Mouse (Mus musculus) cerebellum, postnatal 25 days (tissue): ENCODE data around the gene Klhl22.

Source experiments
- DNase-seq, 2 experiments: peaks; one replicate each; pipeline ENCODE4 v3.0.0; 2021; ENCODE audit warnings: mixed read lengths in 2 of 2

Gene Klhl22

DNA sequence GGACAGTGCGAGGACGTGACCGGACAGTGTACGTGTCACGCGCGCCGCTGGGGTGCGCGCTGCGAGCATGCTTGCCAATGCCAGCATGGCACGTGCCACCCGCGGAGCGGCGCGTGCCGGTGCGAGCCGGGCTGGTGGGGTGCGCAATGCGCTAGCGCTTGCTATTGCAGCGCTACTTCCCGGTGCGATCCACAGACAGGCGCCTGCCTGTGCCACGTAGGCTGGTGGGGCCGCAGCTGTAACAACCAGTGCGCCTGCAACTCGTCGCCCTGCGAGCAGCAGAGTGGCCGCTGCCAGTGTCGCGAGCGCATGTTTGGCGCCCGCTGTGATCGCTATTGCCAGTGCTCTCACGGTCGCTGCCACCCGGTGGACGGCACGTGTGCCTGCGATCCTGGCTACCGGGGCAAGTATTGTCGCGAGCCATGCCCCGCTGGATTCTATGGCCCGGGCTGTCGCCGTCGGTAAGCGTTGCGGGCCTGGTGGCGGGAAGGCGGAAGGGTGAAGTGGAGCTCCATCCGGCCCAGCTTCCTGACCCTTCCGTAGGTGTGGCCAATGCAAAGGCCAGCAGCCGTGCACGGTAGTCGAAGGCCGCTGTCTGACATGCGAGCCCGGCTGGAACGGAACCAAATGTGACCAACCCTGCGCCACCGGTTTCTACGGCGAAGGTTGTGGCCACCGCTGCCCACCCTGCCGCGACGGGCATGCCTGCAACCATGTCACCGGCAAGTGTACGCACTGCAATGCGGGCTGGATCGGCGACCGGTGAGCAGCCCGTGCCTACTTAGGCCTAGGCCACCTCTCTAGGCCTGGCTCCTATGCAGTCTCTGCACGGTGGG lies 43.6 kb downstream of the Klhl22 start:
- peak; percentile 43 to 64 for DNase-seq

DNA sequence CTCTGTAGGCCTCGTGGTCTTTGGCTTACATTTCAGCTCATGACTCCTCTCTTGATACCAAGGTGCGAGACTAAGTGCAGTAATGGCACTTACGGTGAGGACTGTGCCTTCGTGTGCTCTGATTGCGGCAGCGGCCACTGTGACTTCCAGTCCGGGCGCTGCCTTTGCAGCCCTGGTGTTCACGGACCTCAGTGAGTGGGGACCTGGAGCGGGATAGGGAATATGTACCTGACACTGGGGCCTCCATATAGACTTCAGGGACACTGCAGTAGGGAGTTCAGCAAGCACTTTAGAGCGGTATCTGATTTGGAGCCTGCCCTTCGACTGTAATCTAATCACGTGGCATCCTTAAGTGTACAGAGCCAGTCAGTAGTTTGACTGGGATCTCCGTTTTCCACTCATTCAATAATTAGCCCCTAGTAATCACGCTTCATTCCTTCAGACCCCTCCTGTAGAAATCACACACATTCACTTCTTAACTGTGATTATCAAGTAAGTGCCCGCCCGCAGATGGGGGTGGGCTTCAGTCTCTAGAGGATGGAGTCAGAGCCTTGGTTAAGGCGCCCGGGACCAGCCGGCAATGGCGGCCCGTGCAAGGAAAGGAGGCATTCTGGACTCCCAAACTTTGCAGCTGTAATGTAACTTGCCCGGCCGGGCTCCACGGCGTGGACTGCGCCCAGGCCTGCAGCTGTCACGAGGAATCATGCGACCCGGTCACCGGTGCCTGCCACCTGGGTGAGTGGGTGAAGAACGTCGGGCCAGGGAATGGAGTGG lies 44.4 kb downstream of the Klhl22 start:
- DNase-seq: peak in 1 of 2 experiments; percentile 35

DNA sequence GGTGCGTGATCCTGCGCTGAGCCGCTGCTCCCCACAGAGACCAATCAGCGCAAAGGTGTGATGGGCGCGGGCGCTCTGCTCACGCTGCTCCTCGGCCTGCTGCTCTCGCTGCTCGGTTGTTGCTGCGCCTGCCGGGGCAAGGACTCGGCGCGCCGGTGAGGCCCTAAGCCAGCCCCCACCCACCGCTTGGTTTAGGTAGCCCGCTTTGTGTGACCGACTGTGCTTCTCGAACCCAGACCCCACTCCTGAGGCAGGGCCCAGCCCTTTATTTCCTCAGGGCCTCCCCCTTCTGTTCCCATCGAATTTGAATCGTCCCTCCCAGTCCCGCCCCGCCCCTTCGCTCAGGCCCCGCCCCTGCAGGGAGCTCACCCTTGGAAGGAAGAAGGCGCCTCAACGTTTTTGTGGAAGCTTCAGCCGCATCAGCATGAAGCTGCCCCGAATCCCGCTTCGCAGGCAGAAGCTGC lies 45.1 kb downstream of the Klhl22 start:
- peak in 1 of 2 experiments; percentile 47 for DNase-seq

DNA sequence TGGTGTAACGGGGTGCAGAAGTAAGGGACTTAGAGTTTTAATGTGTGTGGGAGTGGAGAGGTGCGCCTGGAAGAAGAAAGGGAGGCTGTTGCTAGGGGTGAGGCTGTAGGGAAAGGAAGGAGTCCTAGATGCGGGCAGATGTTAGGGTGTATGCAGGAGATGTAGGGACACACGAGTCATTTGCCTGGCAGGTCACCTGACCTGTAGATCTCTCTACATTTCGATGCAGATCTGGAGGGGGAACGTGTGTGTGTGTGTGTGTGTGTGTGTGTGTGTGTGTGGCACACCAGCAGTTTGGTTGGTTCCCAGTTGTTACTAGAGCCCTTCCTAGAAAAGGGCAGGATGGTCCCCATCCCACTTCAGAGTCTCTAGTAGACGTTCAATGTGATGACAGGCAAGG lies 45.6 kb downstream of the Klhl22 start:
- DNase-seq: no peak

DNA sequence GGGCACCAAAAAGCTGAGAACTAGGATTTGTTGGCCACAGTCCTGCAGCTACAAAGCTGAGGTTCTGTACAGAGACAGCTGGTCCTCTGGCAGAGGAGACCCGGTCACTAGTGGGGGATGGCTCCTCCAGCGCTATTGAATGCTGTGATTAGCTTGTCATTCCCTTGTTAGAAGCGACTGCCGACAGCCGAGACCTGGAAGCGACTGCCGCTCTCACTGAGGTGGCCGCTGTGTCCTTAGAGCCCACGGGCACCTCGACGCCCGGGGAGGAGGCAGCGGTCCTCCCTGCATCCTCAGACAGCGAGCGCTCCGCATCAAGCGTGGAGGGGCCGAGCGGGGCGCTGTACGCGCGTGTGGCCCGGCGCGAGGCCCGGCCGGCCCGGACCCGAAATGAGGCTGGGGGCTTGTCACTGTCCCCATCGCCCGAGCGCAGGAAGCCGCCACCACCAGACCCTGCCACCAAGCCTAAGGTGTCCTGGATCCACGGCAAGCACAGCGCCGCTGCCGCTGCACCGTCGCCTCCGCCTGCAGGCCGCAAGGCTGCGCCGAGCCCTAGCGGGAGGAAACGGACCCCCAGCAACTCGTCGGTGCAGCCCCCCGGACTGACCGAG lies 47.3 kb downstream of the Klhl22 start:
- DNase-seq: peak; percentile 57 to 74

DNA sequence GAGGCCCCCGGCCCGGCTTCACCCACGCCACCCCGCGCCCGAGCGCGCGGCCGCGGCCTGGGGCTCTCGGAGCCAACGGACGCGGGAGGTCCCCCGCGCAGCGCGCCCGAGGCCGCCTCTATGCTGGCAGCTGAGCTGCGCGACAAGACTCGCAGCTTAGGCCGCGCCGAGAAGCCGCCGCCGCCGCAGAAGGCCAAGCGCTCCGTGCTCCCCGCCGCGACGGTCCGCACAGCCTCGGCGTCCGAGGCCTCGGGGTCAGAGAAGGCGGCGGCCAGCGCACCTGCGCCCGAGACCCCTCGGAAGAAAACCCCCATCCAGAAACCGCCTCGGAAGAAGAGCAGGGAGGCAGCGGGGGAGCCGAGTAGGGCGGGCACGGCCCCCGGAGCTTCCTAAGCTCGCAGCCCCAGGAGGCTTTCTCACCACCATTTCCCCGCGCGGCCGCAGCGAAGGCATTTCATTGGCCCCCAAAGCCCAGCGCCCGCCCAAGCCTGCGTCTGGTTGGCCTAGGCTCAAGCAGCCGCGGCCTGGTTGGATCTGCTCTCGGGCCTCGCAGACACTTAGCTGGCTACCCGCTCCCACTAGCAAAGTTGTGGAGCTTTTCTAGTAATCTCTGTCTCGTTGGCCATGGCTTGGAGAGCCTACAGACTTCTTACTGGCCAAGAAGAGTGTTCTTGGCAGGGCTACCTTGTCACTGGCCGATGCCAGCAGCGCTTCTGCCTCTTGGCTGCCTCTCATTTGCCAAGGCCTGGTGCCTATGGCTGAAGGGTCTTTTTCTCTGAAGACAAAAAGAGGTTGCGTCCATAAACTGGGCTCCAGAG lies 48.0 kb downstream of the Klhl22 start:
- DNase-seq: peak; percentile 88 to 93

DNA sequence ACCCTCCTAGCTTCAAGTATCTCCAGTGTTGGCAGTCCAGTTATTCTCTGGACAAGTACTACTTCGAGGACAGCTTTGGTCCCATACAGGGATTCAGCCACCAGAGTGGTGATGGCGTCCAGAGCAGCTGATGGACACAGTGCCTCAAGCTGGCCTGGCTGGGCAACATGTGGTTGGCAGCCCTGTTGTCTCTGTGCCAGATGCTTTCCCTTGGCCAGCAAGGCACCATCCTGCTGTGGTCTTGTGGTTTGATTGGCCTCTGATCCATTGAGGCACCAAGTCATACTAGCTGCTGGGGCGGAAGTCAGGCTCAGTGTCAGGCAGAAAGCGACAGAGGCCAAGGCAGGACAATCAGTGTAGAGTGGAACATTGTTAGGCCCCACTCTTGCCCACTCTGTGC lies 49.7 kb downstream of the Klhl22 start:
- no peak for DNase-seq

DNA sequence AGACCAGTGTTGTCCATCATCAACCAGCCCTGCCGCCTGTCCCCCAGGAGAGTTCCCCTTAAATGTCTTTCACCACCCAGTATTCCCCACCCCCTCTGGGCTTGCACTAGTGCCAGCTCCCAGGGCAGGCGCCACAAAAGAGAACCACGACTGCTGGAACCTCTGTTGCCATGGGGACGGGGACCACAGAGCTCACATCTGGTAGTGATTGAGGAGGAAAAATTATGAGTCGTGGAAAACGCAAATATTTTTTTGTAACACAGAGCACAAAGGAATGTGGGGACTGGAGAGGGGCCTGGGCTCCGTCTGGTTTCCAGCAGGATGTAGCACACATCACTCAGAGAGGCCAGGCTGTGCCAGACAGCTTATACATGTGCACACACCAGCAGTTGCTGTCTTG lies 50.3 kb downstream of the Klhl22 start:
- DNase-seq: no peak

DNA sequence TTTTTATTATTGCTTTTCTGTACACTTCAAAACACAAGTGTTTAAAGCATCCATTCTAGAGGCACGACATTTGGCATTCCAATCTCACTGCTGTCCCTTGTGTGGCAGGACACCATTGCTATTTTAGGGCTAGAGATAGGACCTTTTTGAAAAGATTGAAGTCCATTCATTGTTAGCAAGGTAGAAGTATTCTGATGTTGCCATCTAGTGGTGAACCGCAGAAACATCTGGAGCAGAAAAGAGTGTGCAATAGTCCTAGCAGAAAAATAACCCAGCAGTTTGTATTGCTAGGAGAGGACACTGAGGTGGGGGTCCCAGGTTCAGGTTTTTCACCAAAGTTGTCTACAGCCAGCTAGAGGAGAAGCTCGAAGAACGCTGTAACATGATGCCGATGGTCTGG lies 52.7 kb downstream of the Klhl22 start:
- peak in 1 of 2 experiments; percentile 48 for DNase-seq

DNA sequence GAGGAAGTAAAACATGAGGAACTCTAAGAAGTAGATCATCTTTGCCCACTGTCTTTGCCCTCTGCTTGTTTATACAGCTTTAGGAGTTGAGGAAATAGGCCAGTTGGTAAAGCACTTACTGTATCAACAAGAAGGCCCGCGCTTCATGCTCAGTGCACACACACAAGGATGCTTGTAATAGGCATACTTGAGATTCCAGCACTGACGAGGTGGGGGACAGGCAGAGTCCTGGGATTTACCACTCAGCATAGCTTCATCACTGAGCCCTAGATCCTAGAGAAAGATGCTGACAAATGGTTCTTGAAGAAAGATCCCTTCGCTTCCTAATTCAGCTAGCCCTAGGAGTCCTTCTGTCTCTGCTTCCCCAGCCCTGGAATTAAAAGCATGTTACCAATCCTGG lies 53.8 kb downstream of the Klhl22 start:
- DNase-seq: no peak

DNA sequence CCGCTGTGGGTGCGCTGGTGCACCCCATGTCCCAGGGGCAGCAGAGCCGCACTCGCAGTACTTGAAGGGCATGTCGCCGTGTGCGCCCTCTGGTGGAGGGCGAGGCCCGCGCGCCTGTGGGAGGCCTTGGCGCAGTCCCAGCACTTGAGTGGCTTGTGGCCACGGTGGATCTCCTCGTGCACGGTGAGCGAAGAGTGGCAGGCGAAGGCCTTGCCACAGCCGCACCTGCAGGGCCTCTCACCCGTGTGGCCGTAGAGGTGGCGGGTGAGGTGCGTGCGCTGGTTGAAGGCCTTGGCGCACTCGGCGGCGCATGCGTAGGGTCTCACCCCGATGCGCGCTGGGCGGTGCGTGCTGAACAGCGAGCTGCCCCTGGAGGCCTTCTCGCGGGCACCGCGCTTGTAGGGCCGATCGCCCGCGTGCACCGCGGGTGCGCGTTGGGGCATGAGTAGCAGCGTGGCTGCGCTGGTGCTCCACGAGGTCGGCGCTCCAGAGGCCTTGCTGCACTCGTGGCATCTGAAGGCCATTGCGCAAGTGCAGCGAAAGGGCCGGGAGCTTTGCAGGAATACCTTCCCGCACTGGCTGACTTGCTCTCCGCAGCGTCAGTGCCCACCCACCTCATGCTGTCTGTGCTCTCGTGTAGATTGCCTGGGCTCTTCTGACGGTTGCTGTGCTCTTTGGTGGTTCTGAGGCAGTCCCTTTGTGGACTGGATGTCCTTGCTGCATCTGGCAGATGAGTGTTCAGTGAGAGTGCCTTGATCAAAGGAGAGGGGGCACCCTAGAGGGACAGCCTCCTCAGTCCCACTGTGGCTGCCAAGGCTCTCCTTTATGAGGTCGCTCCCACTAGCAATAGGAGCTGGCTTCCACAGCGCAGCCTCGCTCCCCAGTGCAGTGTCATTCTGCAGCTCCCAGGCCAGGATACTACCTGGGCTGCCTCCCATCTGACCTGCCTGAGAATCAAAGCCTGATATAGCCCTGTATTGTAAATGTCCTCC lies 56.3 kb downstream of the Klhl22 start:
- DNase-seq: peak; percentile 67 to 80

DNA sequence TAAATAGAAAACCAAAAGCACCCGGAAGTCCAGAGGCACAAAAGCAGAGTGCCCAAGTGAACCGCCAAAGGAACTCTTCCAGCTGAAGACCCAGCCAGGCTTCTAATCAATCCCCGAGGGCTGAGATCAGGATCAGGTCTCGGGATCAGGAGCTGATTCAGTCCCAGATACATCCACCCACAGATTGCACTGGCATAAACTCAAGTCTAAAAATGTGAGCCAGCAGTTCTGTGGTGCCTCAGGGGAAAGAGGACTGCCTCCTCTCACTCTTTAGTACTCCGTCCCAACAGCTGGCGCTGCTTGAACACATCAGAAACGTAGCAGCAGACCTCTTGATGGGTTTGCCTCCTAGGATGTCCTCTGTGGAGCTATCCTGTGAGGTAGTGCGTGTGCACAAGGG lies 57.1 kb downstream of the Klhl22 start:
- no peak for DNase-seq

DNA sequence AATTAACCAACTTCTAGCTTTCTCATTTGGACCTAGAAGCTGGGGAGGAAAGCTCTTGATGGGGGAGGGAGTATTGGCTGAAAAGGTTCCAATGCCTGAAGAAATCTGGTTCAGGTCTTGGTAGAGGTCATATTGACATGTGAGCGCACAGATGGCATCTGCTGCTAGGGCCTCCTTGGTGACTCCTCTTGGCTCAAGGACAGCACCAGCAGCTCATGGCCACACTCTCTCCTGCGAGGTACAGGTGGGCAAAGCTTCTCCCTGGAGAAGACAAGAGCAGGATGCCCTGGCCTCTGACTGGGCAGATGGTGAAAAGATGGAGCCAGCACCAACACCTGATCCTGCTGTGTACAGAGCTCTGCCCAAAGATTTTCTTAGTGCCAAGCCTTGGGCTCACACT lies 67.1 kb downstream of the Klhl22 start:
- DNase-seq: peak; percentile 71 to 76

DNA sequence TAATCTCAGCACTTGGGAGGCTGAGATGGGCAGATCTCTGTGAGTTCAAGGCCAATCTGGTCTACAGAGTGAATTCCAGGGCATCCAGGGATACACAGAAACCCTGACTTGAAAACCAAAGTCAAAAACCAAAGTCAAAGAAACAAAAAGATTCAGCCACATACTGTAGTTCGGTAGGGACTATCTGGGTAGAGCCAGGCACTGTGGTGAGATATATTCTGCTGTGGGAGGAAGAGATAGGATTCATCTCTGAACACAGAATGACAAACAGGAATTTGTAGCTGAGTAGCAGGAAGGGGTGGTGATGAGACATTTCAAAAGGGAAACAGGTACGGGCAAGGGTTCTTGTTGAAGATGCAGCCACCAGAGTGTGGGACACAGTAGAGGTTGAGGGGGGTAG lies 68.8 kb downstream of the Klhl22 start:
- DNase-seq: no peak

DNA sequence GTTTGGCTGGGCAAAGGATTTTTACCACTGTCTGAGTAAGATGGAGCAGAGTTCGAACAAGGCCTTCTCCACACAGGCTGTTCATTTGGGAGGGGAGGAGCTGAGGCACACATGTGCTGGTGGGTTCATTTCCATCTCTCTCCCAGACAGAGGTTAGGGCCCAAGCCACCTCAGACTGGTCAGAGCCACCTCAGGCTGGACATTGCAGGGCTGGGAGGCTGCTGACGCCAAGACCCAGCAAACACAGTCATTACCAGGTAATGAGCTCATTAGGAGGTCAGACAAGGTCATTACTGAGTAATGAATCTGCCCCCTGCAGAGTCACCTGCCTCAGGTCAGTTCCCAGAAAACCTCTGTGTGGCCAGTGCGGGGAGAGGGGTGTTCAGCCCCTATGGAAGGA lies 69.4 kb downstream of the Klhl22 start:
- DNase-seq: no peak

DNA sequence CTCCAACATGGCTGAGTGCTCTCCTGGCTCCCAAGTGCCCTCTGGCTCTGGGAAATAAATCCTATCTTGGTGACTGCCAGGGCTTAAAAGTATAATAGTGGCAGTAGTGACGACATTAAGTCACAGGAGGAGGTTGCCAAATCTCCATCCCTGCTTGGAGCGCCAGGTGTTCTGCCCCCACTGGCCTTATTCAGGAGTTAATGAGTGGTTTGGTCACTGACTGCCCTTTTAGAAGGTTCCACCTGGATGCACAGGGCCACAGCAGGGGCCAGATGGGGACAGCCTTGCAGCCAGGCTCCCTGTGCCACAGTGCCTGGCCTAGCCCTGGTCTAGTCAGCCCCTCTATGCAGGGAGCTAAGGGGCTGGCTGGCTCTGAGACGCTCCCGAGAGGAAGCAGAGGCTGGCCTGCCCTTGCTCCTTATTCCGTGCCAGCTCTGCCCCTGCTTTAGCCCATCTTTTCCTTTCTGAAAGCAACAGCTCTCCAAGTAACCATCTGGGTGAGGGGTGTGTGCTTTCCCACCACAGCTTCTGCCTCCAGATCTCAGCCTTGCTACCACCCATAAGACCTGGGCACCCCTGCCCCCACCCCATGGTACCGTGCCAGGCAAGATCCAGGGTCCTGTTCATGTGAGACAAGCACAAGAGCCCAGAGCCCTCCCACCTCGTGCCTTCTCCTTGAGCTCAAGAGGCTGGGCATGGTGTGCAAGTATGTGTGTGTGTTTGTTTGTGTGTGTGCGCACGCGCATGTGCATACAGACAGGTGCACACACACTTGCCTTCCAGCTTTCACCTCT lies 71.2 kb downstream of the Klhl22 start:
- no peak for DNase-seq

DNA sequence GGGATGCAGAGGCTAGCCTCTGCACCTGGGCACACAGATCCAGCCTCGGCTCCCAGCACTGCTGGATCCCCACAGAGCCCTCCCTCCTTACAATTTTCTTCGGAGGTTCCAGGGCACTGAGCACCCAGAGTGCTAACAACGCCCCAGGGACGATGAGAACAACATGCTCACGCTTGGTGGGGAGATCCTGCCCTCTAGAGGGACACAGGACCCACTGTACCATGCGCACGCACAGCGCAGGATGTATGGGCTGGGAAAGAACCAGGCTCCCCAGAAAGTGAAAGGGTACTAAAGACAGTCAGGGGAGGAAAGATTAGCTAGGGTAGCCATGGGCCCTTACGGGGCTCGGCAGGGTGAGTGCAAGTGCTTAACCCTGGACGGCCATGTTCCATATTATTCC lies 72.4 kb downstream of the Klhl22 start:
- no peak for DNase-seq

DNA sequence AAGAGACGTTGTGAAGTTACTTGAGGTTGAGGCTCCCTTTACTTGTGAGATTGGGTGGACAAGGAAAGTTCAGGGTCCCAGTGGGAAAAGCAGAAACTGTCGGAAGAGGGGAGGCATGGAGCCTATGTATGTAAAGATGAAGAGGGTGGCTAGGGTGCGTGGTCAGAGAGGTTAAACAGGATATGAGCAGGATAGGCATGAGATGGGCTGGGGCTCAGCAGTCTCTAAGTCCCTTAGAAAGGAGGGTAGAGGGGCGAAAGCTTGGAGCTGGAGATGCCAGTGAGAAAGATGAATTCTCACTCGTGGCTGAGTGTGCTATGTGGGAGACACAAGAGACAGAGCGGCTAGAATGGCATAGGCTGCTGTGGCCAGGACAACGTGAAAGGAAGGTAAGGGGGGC lies 73.4 kb downstream of the Klhl22 start, which contains the start of gene B830017H08Rik:
B830017H08Rik (plus strand) TSS at position 301 of the 400 bp plus-strand sequence.
- DNase-seq: no peak

DNA sequence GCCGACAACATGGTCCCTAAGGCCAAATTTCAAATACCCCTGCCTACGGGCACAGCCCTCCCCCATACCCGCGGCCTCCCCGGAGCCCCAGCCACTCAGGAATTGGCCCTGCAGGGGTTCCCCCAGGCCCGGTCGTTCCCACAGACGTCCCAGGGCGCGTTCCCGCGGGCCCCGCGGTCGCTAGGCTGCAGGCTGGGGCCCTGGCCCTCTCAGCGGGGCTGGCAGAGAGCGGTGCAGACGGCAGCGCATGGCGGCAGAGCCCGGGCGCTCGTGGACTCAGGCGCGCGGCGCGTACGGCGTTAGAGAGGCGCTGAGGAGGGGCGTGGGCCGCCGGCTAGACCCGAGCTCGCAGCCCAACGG lies 73.9 kb downstream of the Klhl22 start:
- peak; percentile 78 to 84 for DNase-seq

DNA sequence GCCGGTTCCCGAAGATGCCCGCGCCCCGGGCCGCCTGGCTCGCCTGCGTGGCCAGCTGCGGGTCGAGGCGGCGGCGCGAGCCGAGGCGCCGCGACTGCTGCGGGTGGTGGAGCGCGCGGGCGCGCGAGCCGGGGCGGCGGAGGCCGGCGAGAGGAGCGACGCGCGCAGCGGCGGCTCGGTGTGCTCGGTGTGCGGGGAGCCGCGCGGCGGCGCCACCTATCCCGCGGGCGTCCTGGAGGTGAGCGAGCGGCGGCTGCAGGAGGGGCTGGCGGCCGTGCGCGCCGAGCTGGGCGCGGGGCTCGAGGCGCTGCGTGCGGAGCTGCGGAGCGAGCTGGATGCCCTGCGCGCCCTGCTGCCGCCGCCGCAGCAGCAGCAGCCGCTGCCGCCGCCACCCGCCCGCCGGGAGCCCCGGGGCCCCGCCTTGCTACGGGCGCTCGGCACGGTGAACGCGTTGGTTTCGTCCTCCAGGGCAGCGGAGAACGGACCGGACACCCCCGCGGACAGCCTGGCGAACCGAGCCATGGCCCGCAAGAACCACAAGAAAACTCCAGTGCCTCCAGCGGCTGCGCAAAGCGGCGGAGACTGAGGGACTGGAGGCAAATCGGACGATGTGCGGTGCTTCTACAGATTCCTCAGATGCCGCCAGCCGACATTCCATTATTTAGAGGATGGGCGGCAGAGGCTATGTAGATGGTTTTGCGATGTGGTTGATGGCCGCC lies 74.4 kb downstream of the Klhl22 start:
- peak; percentile 84 for DNase-seq
